Mouse (Mus musculus) heart, embryonic 11.5 days (tissue): ENCODE measurements at regions not wholly inside any gene's neighbourhood (a gene's known extent, or its start where the extent isn't known, plus 50 kb on each side); places are given as distances from the start of the nearest gene placed in this dataset.

ENCODE experiments used
- ATAC-seq: fragments of 200-750 bp; cut with Nextera tagmentation; replicated peaks from 2 replicates; pipeline ENCODE4 v1.8.0; 2017; ENCODE audit warnings: moderate library complexity; ENCODE audit not compliant: insufficient number of reproducible peaks, low FRiP score, low TSS enrichment
- H3K27ac ChIP-seq: fragments of 300-500 bp; sonication (generic); 2 replicates; pipeline ENCODE4 v1.5.1; 2014; ENCODE audit warnings: mild to moderate bottlenecking, low read depth, low read length
- H3K27me3 ChIP-seq: fragments of 300-500 bp; sonication (generic); 2 replicates; pipeline ENCODE4 v1.6.1; 2014; ENCODE audit warnings: mild to moderate bottlenecking, low read length, mixed read lengths; ENCODE audit not compliant: control insufficient read depth, insufficient read depth
- H3K36me3 ChIP-seq: fragments of 300-500 bp; sonication (generic); 2 replicates; pipeline ENCODE4 v1.6.1; 2014; ENCODE audit warnings: mild to moderate bottlenecking, low read length, moderate library complexity, mixed read lengths; ENCODE audit not compliant: control insufficient read depth, insufficient read depth
- H3K4me1 ChIP-seq: fragments of 300-500 bp; sonication (generic); 2 replicates; pipeline ENCODE4 v1.6.1; 2014; ENCODE audit warnings: low read length; ENCODE audit not compliant: control insufficient read depth, insufficient read depth
- H3K4me2 ChIP-seq: fragments of 300-500 bp; sonication (generic); 2 replicates; pipeline ENCODE4 v1.6.1; 2014; ENCODE audit warnings: mild to moderate bottlenecking, moderate library complexity
- H3K4me3 ChIP-seq: fragments of 300-500 bp; sonication (generic); 2 replicates; pipeline ENCODE4 v1.5.1; 2014; ENCODE audit warnings: low read depth, low read length
- H3K9ac ChIP-seq: fragments of 300-500 bp; sonication (generic); 2 replicates; pipeline ENCODE4 v1.6.1; 2014; ENCODE audit warnings: mild to moderate bottlenecking, low read depth, low read length, moderate library complexity
- H3K9me3 ChIP-seq: fragments of 300-500 bp; sonication (generic); replicated peaks from 2 replicates; pipeline ENCODE4 v1.6.1; 2016; ENCODE audit warnings: low read length; ENCODE audit not compliant: control insufficient read depth
- WGBS: fragments of 180-500 bp; shearing (Covaris S2); extraction: QIAGEN DNeasy Blood & Tissue Kit; methylation state at CpG from one replicate; pipeline ENCODE4 v1.1.7; 2014; ENCODE audit not compliant: insufficient replicate concordance; 5-methylcytosine and 5-hydroxymethylcytosine counted together

DNA sequence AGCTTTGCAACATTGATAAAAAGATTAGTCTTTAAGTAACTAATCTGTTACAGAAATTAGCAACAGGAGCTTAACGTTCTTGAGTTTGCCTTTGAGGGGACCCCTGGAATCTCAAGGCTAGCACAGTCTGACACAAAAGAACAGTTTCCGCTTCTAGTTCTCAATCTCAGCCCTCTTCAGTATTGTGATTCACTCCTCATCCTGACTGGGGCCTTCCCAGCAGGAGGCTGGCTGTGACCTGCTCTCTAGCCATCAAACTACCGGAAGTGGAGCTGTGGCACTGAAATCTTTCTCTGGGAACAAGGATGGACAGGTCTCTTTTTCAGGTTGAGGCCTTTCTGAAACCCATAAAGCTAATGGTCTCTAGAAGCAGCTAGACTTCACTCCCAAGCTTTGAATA, 209.6 kb upstream of the Camk1g start:
- no peaks in the 10 kb centered on the region for H3K9me3 ChIP-seq
- H3K27ac ChIP-seq, result no peak overlapping the region
- H3K36me3 ChIP-seq, result no peaks in the 10 kb centered on the region
- no peak for ATAC-seq
- H3K27me3 ChIP-seq, result no peaks in the 10 kb centered on the region
- no peak overlapping the region for H3K9ac ChIP-seq
- no peak overlapping the region for H3K4me2 ChIP-seq
- no peak overlapping the region for H3K4me3 ChIP-seq
- H3K4me1 ChIP-seq, result peaks cover 5% of the 10 kb centered on the region; the same call in 1 of the 2 replicates
- WGBS, result 65% methylated on average over 3 of the region's 3 CpGs

DNA sequence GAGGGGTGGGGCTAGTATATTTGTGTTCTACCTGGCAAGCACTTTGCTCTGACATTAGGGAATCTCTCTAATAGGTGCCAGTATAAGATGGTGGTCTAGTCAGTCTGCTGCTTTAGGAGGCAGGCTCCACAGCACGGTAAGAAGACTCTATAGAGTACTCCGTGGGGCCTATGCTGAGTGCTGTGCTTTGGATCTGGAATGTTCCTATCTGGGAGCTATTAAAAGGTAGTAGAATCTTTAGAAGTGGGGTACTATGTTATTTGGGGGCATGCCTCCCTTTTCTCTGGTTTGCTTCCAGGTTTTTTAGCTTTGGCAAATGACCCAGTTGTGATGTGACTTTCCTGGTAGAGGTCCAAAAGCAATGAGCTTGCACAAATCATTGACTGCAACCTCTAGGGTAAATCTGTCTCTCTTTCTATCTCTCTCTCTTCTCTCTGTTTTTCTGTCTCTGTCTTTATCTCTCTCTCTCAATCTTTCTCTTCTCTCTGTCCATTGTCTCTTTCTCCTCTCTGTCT, 208.6 kb upstream of the Camk1g start:
- H3K9ac ChIP-seq, result no peak overlapping the region
- 71% methylated on average over 2 of the region's 2 CpGs for WGBS
- no peak for ATAC-seq

DNA sequence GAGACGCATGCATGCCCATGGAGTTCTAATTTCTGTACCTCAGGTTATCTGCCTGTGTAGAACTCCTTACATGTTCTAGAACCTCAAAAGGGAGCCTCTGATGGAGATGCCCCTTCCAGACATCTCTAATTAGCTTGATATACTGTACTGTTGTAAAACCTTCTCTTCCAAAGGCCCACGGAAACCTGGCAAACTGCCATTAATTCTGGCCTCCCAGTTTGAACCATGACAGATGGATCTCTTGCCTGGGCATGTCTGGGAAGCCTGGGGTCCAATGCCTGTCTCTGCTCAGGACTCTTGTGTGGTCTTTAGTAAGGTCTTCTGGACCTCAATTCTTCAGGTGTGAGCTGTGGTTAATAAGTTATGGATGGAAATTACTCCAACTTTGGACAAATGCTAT, 207.7 kb upstream of the Camk1g start:
- whole genome bisulfite sequencing, result 76% methylated on average over 2 of the region's 2 CpGs
- H3K4me1 ChIP-seq, result peaks cover 5% of the 10 kb centered on the region; the same call in 1 of the 2 replicates
- no peak overlapping the region for H3K27ac ChIP-seq
- H3K9me3 ChIP-seq, result no peaks in the 10 kb centered on the region
- H3K27me3 ChIP-seq, result no peaks in the 10 kb centered on the region
- ATAC-seq, result no peak
- H3K36me3 ChIP-seq, result no peaks in the 10 kb centered on the region
- no peak overlapping the region for H3K9ac ChIP-seq
- H3K4me3 ChIP-seq, result no peak overlapping the region
- H3K4me2 ChIP-seq, result no peak overlapping the region

More for the DNA sequence above, 208.6 kb upstream of the Camk1g start:
- no peaks in the 10 kb centered on the region for H3K9me3 ChIP-seq
- no peaks in the 10 kb centered on the region for H3K36me3 ChIP-seq
- H3K27ac ChIP-seq, result no peak overlapping the region
- no peak overlapping the region for H3K4me3 ChIP-seq
- no peak overlapping the region for H3K4me2 ChIP-seq
- peaks cover 5% of the 10 kb centered on the region; the same call in 1 of the 2 replicates for H3K4me1 ChIP-seq
- no peaks in the 10 kb centered on the region for H3K27me3 ChIP-seq

DNA sequence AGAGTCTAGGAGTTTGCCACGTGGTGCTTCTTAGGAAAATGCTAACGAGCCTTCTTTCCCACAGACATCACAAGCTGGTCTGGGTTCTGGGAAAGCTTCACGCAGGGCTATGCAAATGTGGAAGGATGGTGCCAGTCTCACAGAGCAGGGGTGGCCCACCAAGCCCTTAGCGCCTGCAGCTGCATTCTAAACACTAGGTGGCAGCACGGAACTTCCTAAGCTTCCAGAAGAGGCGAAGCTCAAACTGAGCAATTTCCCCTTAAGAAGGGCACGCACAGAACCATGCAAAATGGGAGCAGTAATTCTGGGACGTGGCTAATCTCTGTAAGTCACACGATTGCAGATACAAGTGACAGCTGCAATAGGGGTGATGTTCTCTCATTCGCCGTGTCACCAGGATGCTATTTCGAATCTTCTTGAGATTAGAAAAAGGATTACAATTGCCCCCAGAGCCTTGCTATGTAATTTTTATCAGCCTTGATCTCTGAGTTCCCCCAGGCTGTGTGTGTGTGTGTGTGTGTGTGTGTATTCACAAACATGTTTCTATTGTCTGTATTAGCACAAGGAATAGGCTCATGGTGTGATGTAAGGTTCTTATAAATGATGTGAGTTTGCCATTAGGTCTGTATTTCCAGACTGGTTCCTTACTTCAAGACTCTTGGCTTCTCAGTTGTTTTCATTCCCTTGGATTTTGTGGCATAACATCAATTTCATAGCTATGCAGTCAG, 206.1 kb upstream of the Camk1g start:
- H3K27ac ChIP-seq, result no peak overlapping the region
- H3K27me3 ChIP-seq, result no peaks in the 10 kb centered on the region
- H3K36me3 ChIP-seq, result no peaks in the 10 kb centered on the region
- no peaks in the 10 kb centered on the region for H3K9me3 ChIP-seq
- no peak overlapping the region for H3K9ac ChIP-seq
- 0 out of 2 replicates have a peak, but pooled peaks have one; percentile 42 for ATAC-seq
- no peak overlapping the region; the same call in 1 of the 2 replicates for H3K4me2 ChIP-seq
- no peak overlapping the region for H3K4me3 ChIP-seq
- 5% methylated on average over 12 of the region's 12 CpGs for WGBS
- peaks cover 5% of the 10 kb centered on the region; the same call in 1 of the 2 replicates for H3K4me1 ChIP-seq

DNA sequence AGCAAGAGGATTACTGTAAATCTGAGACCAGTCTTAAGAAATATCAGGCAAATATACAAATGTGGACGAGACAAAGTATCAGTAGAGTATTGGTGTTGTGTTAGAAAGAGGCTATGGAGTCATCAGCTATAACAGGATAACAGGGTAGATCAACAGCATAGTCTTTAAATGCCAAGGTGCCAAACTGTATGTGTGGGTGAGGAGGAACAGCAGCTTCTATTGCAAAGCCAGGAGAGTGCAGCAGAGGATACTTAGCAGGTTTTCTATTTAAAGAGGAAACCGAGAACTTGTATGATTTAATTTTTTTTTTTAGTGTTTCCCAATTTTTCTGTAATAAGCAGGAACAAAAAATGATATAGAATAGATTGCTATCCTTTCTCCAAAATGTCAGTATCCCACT, 202.7 kb upstream of the Camk1g start:
- Histone ChIP-seq H3K4me3 (no peak overlapping the region), H3K9ac (no peak overlapping the region), H3K27ac (no peak overlapping the region), H3K4me2 (no peak overlapping the region), H3K4me1 (no peaks in the 10 kb centered on the region), H3K27me3 (no peaks in the 10 kb centered on the region), H3K36me3 (no peaks in the 10 kb centered on the region), H3K9me3 (no peaks in the 10 kb centered on the region)
- no peak for ATAC-seq
- WGBS, result 70% methylated on average over 2 of the region's 2 CpGs

DNA sequence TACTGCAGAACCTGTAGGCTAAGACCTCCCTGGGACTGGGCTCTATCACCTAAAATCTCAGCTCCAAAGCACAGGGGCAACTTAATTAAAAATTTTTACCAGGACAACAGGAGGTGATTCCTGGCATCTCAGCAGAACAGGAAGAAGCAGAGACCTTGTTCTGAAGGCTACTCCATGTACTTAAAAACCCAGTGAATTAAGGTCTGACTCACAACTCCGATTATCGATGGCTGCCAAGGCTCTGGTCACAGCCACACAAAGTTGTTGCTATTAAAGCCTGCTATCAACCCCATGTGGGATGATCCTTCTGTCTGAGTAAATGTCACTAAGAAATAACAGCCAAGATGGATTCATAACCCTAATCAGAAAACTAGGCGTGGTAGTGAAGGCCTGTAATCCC, 202.3 kb upstream of the Camk1g start:
- no peak overlapping the region for H3K27ac ChIP-seq
- H3K27me3 ChIP-seq, result no peaks in the 10 kb centered on the region
- no peak overlapping the region for H3K4me3 ChIP-seq
- WGBS, result 87% methylated on average over 3 of the region's 3 CpGs
- H3K36me3 ChIP-seq, result no peaks in the 10 kb centered on the region
- H3K4me1 ChIP-seq, result no peaks in the 10 kb centered on the region
- H3K9me3 ChIP-seq, result no peaks in the 10 kb centered on the region
- no peak for ATAC-seq
- no peak overlapping the region for H3K4me2 ChIP-seq
- H3K9ac ChIP-seq, result no peak overlapping the region

DNA sequence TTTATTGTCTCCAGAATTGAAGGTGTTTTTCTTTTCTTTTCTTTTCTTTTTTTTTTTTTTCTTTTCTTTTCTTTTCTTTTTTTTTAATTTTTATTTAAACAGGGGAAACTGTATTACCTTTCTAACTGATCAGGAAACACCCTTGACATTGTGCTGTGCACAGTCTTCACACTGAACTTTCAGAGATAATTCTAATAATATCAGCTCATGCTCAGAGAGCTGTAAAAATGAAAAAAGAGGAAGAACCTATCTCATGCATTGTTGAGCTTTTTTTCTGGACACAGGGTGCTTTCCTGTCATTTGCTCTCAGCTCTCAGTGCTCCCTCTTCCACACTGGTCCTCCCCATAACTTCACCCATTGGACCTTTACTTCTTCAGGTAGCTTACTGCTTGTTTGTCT, 201.0 kb upstream of the Camk1g start:
- no peaks in the 10 kb centered on the region for H3K27me3 ChIP-seq
- no peaks in the 10 kb centered on the region for H3K9me3 ChIP-seq
- H3K36me3 ChIP-seq, result no peaks in the 10 kb centered on the region
- H3K9ac ChIP-seq, result no peak overlapping the region
- no peak for ATAC-seq
- no peak overlapping the region for H3K4me3 ChIP-seq
- H3K27ac ChIP-seq, result no peak overlapping the region
- H3K4me1 ChIP-seq, result no peaks in the 10 kb centered on the region
- no peak overlapping the region for H3K4me2 ChIP-seq

DNA sequence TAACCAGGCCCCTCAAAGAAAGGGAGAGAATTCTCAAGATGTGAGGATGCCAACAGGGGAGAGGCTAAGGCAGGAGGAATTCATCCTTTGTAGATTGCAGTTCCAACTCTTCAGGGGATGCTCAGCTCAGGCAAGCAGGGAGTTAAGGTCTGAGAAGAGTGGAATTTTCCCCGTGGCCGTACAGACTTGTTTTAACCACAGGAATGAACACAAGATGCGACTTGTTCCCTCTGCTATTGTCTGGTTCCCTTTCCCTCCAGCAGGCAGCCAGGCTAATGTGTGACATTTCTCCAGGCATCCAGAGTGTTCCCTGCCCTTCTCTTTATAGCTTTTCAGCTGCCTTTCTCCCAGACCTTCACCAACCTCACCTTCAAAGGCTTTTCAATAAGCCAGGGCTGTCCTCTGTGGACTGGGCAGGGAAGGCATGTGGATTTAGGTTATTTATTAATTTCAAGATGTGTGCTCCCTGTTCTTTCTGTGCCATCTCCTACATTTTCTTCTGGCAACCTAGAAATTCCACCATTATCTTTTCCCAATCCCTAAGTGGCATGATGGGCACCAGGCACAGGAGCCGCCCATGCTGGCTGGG, 198.6 kb upstream of the Camk1g start:
- H3K36me3 ChIP-seq, result no peaks in the 10 kb centered on the region
- no peaks in the 10 kb centered on the region for H3K27me3 ChIP-seq
- H3K9me3 ChIP-seq, result no peaks in the 10 kb centered on the region
- H3K4me3 ChIP-seq, result no peak overlapping the region
- 46% methylated on average over 4 of the region's 4 CpGs for WGBS
- no peak for ATAC-seq
- no peaks in the 10 kb centered on the region for H3K4me1 ChIP-seq
- H3K27ac ChIP-seq, result no peak overlapping the region
- no peak overlapping the region for H3K9ac ChIP-seq
- no peak overlapping the region for H3K4me2 ChIP-seq

DNA sequence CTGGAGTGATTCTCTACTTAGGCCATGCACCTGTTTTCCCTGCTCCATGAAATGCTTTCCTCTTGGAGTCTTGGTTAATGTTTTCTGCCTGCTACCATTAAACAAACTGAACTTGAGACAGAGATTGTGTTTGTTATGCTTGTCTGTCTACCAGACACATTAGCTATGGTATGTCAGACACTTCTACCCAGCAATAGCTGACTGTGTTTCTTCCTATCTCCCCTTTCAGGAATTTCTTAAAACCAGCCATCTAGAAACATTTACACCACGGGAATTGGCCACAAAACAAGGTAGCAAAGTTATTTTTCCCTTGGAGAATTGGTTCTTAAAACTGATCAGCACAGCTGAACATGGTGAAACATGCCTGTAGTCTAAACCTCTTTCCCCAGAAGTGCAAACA, 197.1 kb upstream of the Camk1g start:
- 46% methylated on average over 1 of the region's 1 CpGs for WGBS
- Histone ChIP-seq H3K4me2 (no peak overlapping the region), H3K9me3 (no peaks in the 10 kb centered on the region), H3K9ac (no peak overlapping the region), H3K4me1 (no peaks in the 10 kb centered on the region), H3K27me3 (no peaks in the 10 kb centered on the region), H3K36me3 (no peaks in the 10 kb centered on the region), H3K27ac (no peak overlapping the region), H3K4me3 (no peak overlapping the region)
- ATAC-seq, result no peak
